Mouse (Mus musculus) intestine, embryonic 14.5 days (tissue): ENCODE measurements around the gene Plek2. TPM values are rescaled to one million over a fixed set of nuclear protein-coding genes. Genes with fewer than 3 reads are reported as not detected.

Experiments
- ATAC-seq: fragments of 200-750 bp; cut with Nextera tagmentation; replicated peaks from 2 replicates; pipeline ENCODE4 v1.8.0; 2017; ENCODE audit warnings: low read depth, moderate number of reproducible peaks, moderate TSS enrichment, moderate library complexity; ENCODE audit not compliant: low FRiP score, low TSS enrichment
- DNase-seq: peaks from one replicate; pipeline ENCODE4 v3.0.0-alpha.2; 2018; ENCODE audit warnings: low spot score
- H3K27ac ChIP-seq: fragments of 300-500 bp; sonication (generic); 2 replicates; pipeline ENCODE4 v1.5.1; 2014; ENCODE audit warnings: low read depth, mild to moderate bottlenecking, control low read depth
- H3K27me3 ChIP-seq: fragments of 300-500 bp; sonication (generic); replicated peaks from 2 replicates; pipeline ENCODE4 v1.6.1; 2014; ENCODE audit warnings: low read length, control low read depth; ENCODE audit not compliant: control insufficient read depth, insufficient read depth
- H3K36me3 ChIP-seq: fragments of 300-500 bp; sonication (generic); 2 replicates; pipeline ENCODE4 v1.6.1; 2014; ENCODE audit warnings: low read length, control low read depth; ENCODE audit not compliant: control insufficient read depth, insufficient read depth
- H3K4me1 ChIP-seq: fragments of 300-500 bp; sonication (generic); replicated peaks from 2 replicates; pipeline ENCODE4 v1.6.1; 2014; ENCODE audit warnings: low read length, control low read depth, mixed read lengths; ENCODE audit not compliant: control insufficient read depth, insufficient read depth
- H3K4me2 ChIP-seq: fragments of 300-500 bp; sonication (generic); 2 replicates; pipeline ENCODE4 v1.6.1; 2014; ENCODE audit warnings: low read length
- H3K4me3 ChIP-seq: fragments of 300-500 bp; sonication (generic); 2 replicates; pipeline ENCODE4 v1.5.1; 2014; ENCODE audit warnings: low read depth, low read length, control low read depth, mixed read lengths
- H3K9ac ChIP-seq: fragments of 300-500 bp; sonication (generic); 2 replicates; pipeline ENCODE4 v1.6.1; 2014; ENCODE audit warnings: mild to moderate bottlenecking, low read length
- H3K9me3 ChIP-seq: fragments of 300-500 bp; sonication (generic); 2 replicates; pipeline ENCODE4 v1.6.1; 2016; ENCODE audit warnings: low read length, control low read depth; ENCODE audit not compliant: control insufficient read depth
- WGBS: fragments of 180-500 bp; shearing (Covaris S2); extraction: QIAGEN DNeasy Blood & Tissue Kit; methylation state at CpG from one replicate; pipeline ENCODE4 v1.1.7; 2014; 5-methylcytosine and 5-hydroxymethylcytosine counted together
- polyA plus RNA-seq: library from polyadenylated mRNA; unstranded; fragments of >200 nt; fragmentation: Nextera tagmentation; extraction: Ambion mirVana; gene quantifications from 2 replicates; pipeline ENCODE4 v1.2.1, GENCODE M21; 2014

Plek2 gene
- polyA plus RNA-seq, 1 experiment from 2014 or later: 16.2 TPM

GRCm38 (mm10) chr12:78918227-78919078 lies 11.7 kb upstream of the Plek2 start:
- no peak overlapping the region for H3K27ac ChIP-seq
- peaks cover 3% of the 10 kb centered on the region; the same call in 1 of the 2 replicates for H3K4me1 ChIP-seq
- no peak overlapping the region for H3K9ac ChIP-seq
- peak overlapping the region; percentile 24 for H3K4me2 ChIP-seq
- ATAC-seq (peak; percentile 38), DNase-seq (peak; percentile 89)
- no peaks in the 10 kb centered on the region for H3K27me3 ChIP-seq
- no peaks in the 10 kb centered on the region for H3K36me3 ChIP-seq
- H3K4me3 ChIP-seq: no peak overlapping the region
- no peaks in the 10 kb centered on the region for H3K9me3 ChIP-seq
- 13% methylated on average over 11 of the region's 11 CpGs for WGBS

- Histone ChIP-seq H3K4me2 (no peak overlapping the region), H3K9me3 (no peaks in the 10 kb centered on the region), H3K4me1 (peaks cover 8% of the 10 kb centered on the region; the same call in 1 of the 2 replicates), H3K4me3 (no peak overlapping the region), H3K27me3 (peaks cover 10% of the 10 kb centered on the region), H3K9ac (no peak overlapping the region), H3K36me3 (no peaks in the 10 kb centered on the region), H3K27ac (no peak overlapping the region)
- ATAC-seq: no peak
- no peak for DNase-seq
- WGBS: 73% methylated on average over 3 of the region's 3 CpGs
Observed at GRCm38 (mm10) chr12:78916278-78916677, 9.5 kb upstream of the Plek2 start.

DNA sequence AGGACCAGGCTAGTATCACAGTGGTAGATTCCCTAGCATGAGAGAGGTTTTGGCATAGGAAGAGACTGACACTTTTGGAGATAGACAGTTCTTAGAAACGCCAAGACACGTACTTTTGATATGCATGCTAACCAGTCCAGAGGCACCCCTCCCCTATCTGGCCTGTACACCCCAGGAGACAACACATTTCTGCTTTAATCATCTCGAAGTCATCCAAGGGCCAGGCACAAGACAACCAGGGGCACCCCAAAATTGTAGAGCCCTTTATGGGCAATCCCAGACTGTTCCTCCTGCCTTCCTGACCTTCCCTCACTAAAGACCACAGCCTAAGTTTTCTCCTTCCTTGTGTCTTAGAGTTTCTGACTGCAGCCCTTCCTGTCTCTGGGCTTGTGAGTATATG lies 8.8 kb upstream of the Plek2 start:
- Histone ChIP-seq H3K4me3 (no peak overlapping the region), H3K4me1 (peaks cover 12% of the 10 kb centered on the region; the same call in 1 of the 2 replicates), H3K27ac (no peak overlapping the region), H3K4me2 (no peak overlapping the region), H3K36me3 (no peaks in the 10 kb centered on the region), H3K9ac (no peak overlapping the region), H3K9me3 (no peaks in the 10 kb centered on the region), H3K27me3 (peaks cover 17% of the 10 kb centered on the region)
- DNase-seq (no peak), ATAC-seq (no peak)
- 76% methylated on average over 3 of the region's 3 CpGs for WGBS

DNA sequence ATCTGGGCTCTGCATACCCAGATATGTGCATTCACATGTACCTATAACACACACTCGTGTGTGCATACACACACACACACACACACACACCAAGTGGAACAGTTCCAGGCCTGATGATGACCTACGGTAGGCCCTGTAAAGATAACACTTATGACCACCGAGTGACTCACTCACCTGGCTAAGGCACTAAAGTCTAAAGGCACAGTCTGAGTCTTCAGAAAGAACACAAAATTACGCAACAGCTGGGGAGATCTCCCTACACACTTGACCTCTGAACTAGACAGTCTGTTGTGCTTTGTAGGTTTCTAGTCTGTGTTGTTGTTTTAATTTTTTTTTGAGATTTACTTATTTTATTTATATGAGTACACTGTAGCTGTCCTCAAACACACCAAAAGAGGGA lies 7.7 kb upstream of the Plek2 start:
- Histone ChIP-seq H3K27me3 (peaks cover 25% of the 10 kb centered on the region), H3K9ac (no peak overlapping the region), H3K36me3 (no peaks in the 10 kb centered on the region), H3K4me2 (no peak overlapping the region), H3K4me1 (peaks cover 12% of the 10 kb centered on the region; the same call in 1 of the 2 replicates), H3K27ac (no peak overlapping the region), H3K4me3 (no peak overlapping the region), H3K9me3 (no peaks in the 10 kb centered on the region)
- DNase-seq (no peak), ATAC-seq (no peak)
- WGBS: 82% methylated on average over 4 of the region's 4 CpGs

DNA sequence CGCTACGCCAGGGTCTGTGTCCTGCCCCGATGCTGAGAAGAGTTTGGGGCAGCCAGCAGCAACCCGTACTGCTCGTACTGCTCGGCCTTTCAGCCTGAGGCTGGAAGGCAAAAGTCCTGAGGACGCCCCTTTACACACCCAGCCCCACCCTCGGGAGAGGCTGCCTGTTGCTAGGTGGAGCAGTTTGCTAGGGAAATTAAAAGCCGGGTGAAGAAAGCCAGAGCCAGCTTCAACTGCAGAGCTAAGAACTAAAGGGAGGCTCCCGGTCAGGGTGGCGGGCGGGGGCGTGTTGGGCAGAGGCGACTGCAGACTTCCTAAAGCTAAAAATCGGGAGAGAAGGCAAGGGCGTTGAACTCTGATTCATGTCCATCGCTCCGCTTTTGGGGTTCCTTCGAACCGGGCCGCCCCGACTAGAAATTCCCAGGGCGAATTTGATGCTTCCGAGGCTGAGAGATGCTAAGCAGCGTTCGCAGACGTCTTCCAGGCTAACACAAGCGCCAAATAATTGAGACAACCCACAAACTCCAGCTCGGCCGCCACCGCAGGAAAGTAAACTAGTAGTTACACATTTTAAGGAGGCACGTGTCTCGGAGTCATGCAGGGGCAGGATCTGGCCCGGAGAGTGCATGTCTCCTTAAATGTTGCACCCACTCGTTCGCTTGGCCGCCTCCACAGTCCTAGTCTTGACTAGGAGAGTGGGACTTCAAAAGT lies 5.1 kb upstream of the Plek2 start:
- WGBS: 1% methylated on average over 37 of the region's 37 CpGs
- peak overlapping the region; percentile 78 for H3K4me2 ChIP-seq
- H3K4me3 ChIP-seq: peak overlapping the region; percentile 36
- H3K27ac ChIP-seq: no peak overlapping the region
- H3K36me3 ChIP-seq: no peaks in the 10 kb centered on the region
- H3K4me1 ChIP-seq: peaks cover 10% of the 10 kb centered on the region; the same call in 1 of the 2 replicates
- ATAC-seq (0 out of 2 replicates have a peak, but pooled peaks have one; percentile 32), DNase-seq (peak; percentile 79)
- H3K9ac ChIP-seq: peak overlapping the region; percentile 29
- no peaks in the 10 kb centered on the region for H3K9me3 ChIP-seq
- peaks cover 36% of the 10 kb centered on the region for H3K27me3 ChIP-seq

GRCm38 (mm10) chr12:78910684-78911461 lies 4.1 kb upstream of the Plek2 start:
- WGBS: 13% methylated on average over 16 of the region's 16 CpGs
- no peaks in the 10 kb centered on the region for H3K9me3 ChIP-seq
- ATAC-seq (peak; percentile 36), DNase-seq (peak; percentile 66)
- H3K4me1 ChIP-seq: peaks cover 10% of the 10 kb centered on the region; the same call in 1 of the 2 replicates
- no peak overlapping the region for H3K9ac ChIP-seq
- H3K27ac ChIP-seq: no peak overlapping the region
- no peaks in the 10 kb centered on the region for H3K36me3 ChIP-seq
- H3K4me2 ChIP-seq: peak overlapping the region; percentile 78
- peaks cover 36% of the 10 kb centered on the region for H3K27me3 ChIP-seq
- peak overlapping the region; percentile 36 for H3K4me3 ChIP-seq

DNA sequence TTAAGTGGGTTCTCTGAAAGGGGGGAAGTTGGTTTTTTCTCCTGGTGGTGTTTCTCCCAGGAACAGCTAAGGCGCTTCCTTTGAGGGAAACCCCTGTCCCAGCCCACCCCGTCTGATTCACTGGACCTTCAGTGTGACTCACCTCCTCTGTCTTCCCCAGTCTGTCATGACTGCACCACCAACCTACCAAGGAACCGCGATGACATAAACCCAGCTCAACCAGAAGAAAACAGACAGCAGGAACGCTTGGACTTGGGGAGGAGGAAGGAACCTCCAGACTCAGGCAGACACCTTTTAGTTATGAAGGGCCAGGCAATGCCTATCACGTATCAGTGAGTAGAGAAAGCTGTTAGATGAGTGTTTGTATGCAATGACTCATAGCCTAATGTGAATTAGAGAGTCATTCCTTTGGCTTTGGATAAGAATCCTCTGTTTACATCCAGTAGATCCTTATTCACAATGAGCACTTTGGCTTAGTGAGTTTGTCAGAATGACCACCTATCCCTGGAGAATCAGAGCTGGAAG lies 1.4 kb upstream of the Plek2 start:
- no peak overlapping the region for H3K9ac ChIP-seq
- no peak overlapping the region for H3K4me3 ChIP-seq
- H3K4me1 ChIP-seq: peaks cover 10% of the 10 kb centered on the region; the same call in 1 of the 2 replicates
- no peak overlapping the region for H3K27ac ChIP-seq
- ATAC-seq (no peak), DNase-seq (no peak)
- 81% methylated on average over 6 of the region's 6 CpGs for WGBS
- no peaks in the 10 kb centered on the region for H3K36me3 ChIP-seq
- no peak overlapping the region for H3K4me2 ChIP-seq
- peaks cover 36% of the 10 kb centered on the region for H3K27me3 ChIP-seq
- H3K9me3 ChIP-seq: no peaks in the 10 kb centered on the region

DNA sequence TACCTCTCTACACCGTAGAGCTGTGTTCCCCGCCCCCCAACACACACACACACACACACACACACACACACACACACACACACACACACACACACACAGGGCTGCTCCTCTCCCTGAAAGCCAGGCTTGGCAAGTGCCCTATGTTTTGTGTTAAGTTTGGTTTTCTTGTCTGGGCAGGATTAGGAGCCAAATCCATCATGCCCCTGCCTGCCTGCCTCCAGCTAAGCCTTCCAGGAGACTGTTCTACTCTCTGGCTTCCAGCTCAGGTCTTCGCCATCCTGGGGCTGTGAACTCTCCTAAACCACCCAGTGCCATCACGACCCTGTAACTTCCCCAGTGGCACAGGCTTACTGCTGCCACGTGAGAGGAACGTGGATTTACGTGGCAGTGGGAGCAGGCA lies 2.3 kb downstream of the Plek2 start:
- no peak for DNase-seq
- WGBS: 80% methylated on average over 7 of the region's 7 CpGs

More for the DNA sequence above, 2.3 kb downstream of the Plek2 start:
- H3K9ac ChIP-seq: no peak overlapping the region
- H3K4me2 ChIP-seq: no peak overlapping the region
- no peak for ATAC-seq
- H3K36me3 ChIP-seq: no peaks in the 10 kb centered on the region
- peaks cover 11% of the 10 kb centered on the region; the same call in 1 of the 2 replicates for H3K27me3 ChIP-seq
- no peak overlapping the region for H3K27ac ChIP-seq
- no peaks in the 10 kb centered on the region for H3K4me1 ChIP-seq
- no peaks in the 10 kb centered on the region for H3K9me3 ChIP-seq
- no peak overlapping the region for H3K4me3 ChIP-seq
